Mouse (Mus musculus) T-cell, adult 66 days (primary cell): ENCODE data around the gene Parm1. TPM values are rescaled to one million over a fixed set of nuclear protein-coding genes. Genes with fewer than 3 reads are reported as not detected.

Experiments used
- total RNA-seq, 2 experiments: library from RNA; stranded (reverse); gene quantifications; 3 replicates in 1 of 2; 4 replicates in 1 of 2; pipeline ENCODE4 v1.2.4; 2023

The Parm1 gene
- total RNA-seq: under 1 TPM in 1 of 2 experiments, not detected in 1; 0.12 TPM

GRCm38 (mm10) chr5:91517480-91518301 is at the start of gene Parm1:
Parm1 (plus strand) TSS chr5:91517615.

Other genes with a start within 250 kb of the Parm1 start
- gene Btc, start 114.6 kb upstream of the Parm1 start, total RNA-seq: 1 to 10 TPM; 1.3 to 1.4 TPM